Mouse (Mus musculus) hindbrain, postnatal 0 days (tissue): ENCODE measurements at regions not wholly inside any gene's neighbourhood (a gene's known extent, or its start where the extent isn't known, plus 50 kb on each side); places are given as distances from the start of the nearest gene placed in this dataset.

Experiments used
- ATAC-seq: fragments of 200-750 bp; cut with Nextera tagmentation; 2 replicates; pipeline ENCODE4 v1.8.0; 2017; ENCODE audit warnings: mild to moderate bottlenecking, moderate TSS enrichment, moderate library complexity
- DNase-seq: peaks from one replicate; pipeline ENCODE4 v3.0.0-alpha.2; 2015; ENCODE audit warnings: low spot score
- H3K27ac ChIP-seq: fragments of 300-500 bp; sonication (generic); 2 replicates; pipeline ENCODE4 v1.5.1; 2014; ENCODE audit warnings: mild to moderate bottlenecking
- H3K27me3 ChIP-seq: fragments of 300-500 bp; sonication (generic); 2 replicates; pipeline ENCODE4 v1.6.1; 2014; ENCODE audit warnings: low read length, mixed read lengths; ENCODE audit not compliant: insufficient read depth
- H3K36me3 ChIP-seq: fragments of 300-500 bp; sonication (generic); 2 replicates; pipeline ENCODE4 v1.6.1; 2014; ENCODE audit warnings: low read length, mixed read lengths; ENCODE audit not compliant: insufficient read depth
- H3K4me1 ChIP-seq: fragments of 300-500 bp; sonication (generic); 2 replicates; pipeline ENCODE4 v1.6.1; 2014; ENCODE audit warnings: antibody characterized with exemption, low read length, mixed read lengths; ENCODE audit not compliant: insufficient read depth
- H3K4me2 ChIP-seq: fragments of 300-500 bp; sonication (generic); 2 replicates; pipeline ENCODE4 v1.6.1; 2014; ENCODE audit warnings: low read depth, mild to moderate bottlenecking, low read length, moderate library complexity, mixed read lengths
- H3K4me3 ChIP-seq: fragments of 300-500 bp; sonication (generic); 2 replicates; pipeline ENCODE4 v1.5.1; 2014; ENCODE audit warnings: low read length
- H3K9ac ChIP-seq: fragments of 300-500 bp; sonication (generic); replicated peaks from 2 replicates; pipeline ENCODE4 v1.6.1; 2014; ENCODE audit warnings: mild to moderate bottlenecking, low read length, moderate library complexity, mixed read lengths
- H3K9me3 ChIP-seq: fragments of 300-500 bp; sonication (generic); 2 replicates; pipeline ENCODE4 v1.6.1; 2016; ENCODE audit warnings: low read length, mixed read lengths
- CTCF ChIP-seq: IDR thresholded peaks from 2 replicates; pipeline ENCODE4 v1.5.1; 2016; ENCODE audit warnings: antibody characterized with exemption, control low read depth, low read depth
- WGBS: fragments of 180-500 bp; shearing (Covaris S2); extraction: QIAGEN DNeasy Blood & Tissue Kit; methylation state at CpG from one replicate; pipeline ENCODE4 v1.1.7; 2014; 5-methylcytosine and 5-hydroxymethylcytosine counted together

GRCm38 (mm10) chr12:50118346-50118745 is 530.6 kb downstream of the Prkd1 start:
- no peak for TF ChIP-seq CTCF
- H3K4me3 ChIP-seq: no peak overlapping the region
- no peaks in the 10 kb centered on the region for H3K4me1 ChIP-seq
- no peak overlapping the region for H3K27ac ChIP-seq
- 0 out of 2 replicates have a peak, but pooled peaks cover 3% of the 10 kb centered on the region for H3K27me3 ChIP-seq
- no peaks in the 10 kb centered on the region for H3K36me3 ChIP-seq
- H3K4me2 ChIP-seq: no peak overlapping the region
- no peaks in the 10 kb centered on the region for H3K9me3 ChIP-seq
- ATAC-seq (no peak), DNase-seq (no peak)
- no peak overlapping the region for H3K9ac ChIP-seq

GRCm38 (mm10) chr12:50122145-50122544 is 526.8 kb downstream of the Prkd1 start:
- Histone ChIP-seq H3K4me1 (no peaks in the 10 kb centered on the region), H3K27ac (no peak overlapping the region), H3K9ac (no peak overlapping the region), H3K4me2 (no peak overlapping the region), H3K27me3 (0 out of 2 replicates have a peak, but pooled peaks cover 3% of the 10 kb centered on the region), H3K4me3 (no peak overlapping the region), H3K36me3 (no peaks in the 10 kb centered on the region), H3K9me3 (no peaks in the 10 kb centered on the region)
- 27% methylated on average over 5 of the region's 5 CpGs for WGBS
- TF ChIP-seq CTCF: no peak
- DNase-seq: no peak
- no peak for ATAC-seq

GRCm38 (mm10) chr12:50122971-50123370 is 525.9 kb downstream of the Prkd1 start:
- H3K4me1 ChIP-seq: no peaks in the 10 kb centered on the region
- no peak for TF ChIP-seq CTCF
- DNase-seq (no peak), ATAC-seq (no peak)
- H3K36me3 ChIP-seq: no peaks in the 10 kb centered on the region
- H3K4me3 ChIP-seq: no peak overlapping the region
- H3K27ac ChIP-seq: no peak overlapping the region
- no peak overlapping the region for H3K9ac ChIP-seq
- 0 out of 2 replicates have a peak, but pooled peaks cover 3% of the 10 kb centered on the region for H3K27me3 ChIP-seq
- no peak overlapping the region for H3K4me2 ChIP-seq
- no peaks in the 10 kb centered on the region for H3K9me3 ChIP-seq
- 80% methylated on average over 1 of the region's 1 CpGs for WGBS

- no peak for TF ChIP-seq CTCF
- Histone ChIP-seq H3K9me3 (no peaks in the 10 kb centered on the region), H3K4me3 (no peak overlapping the region), H3K4me2 (no peak overlapping the region), H3K9ac (no peak overlapping the region), H3K27ac (no peak overlapping the region), H3K36me3 (no peaks in the 10 kb centered on the region), H3K27me3 (no peaks in the 10 kb centered on the region), H3K4me1 (no peaks in the 10 kb centered on the region)
- ATAC-seq (no peak), DNase-seq (peak; percentile 3)
- 69% methylated on average over 9 of the region's 9 CpGs for WGBS
Observed at GRCm38 (mm10) chr12:50158143-50158542, 490.8 kb downstream of the Prkd1 start.

DNA sequence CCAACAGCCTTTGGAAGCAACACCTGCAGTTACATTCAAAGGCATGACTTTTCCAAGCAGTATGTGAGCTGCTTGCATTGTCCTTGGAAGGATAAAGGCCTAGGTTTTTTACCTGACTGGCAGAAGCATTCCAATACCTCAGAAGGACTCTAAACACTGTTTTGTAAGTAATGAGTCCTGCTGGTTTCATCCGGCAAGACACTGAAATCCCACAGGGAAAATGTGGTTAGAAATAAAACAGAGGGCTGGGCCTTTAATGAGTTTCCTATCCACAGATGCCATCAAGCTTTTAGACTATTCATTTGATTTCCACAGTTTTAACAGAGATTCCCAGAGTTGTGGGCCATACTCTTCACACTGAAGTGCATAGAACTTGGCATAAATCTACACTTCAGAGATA is 461.6 kb downstream of the Prkd1 start:
- ATAC-seq (no peak), DNase-seq (no peak)
- 24% methylated on average over 1 of the region's 1 CpGs for WGBS

GRCm38 (mm10) chr12:50190892-50191539 is 457.9 kb downstream of the Prkd1 start:
- Histone ChIP-seq H3K4me1 (no peaks in the 10 kb centered on the region), H3K4me3 (no peak overlapping the region), H3K36me3 (no peaks in the 10 kb centered on the region), H3K9me3 (no peaks in the 10 kb centered on the region), H3K27me3 (no peaks in the 10 kb centered on the region), H3K4me2 (no peak overlapping the region), H3K9ac (no peak overlapping the region), H3K27ac (no peak overlapping the region)
- no peak for DNase-seq
- no peak; the same call in 1 of the 2 replicates for ATAC-seq
- TF ChIP-seq CTCF: no peak

More for the DNA sequence above, 461.6 kb downstream of the Prkd1 start:
- TF ChIP-seq CTCF: no peak
- no peaks in the 10 kb centered on the region for H3K9me3 ChIP-seq
- no peak overlapping the region for H3K27ac ChIP-seq
- H3K4me3 ChIP-seq: no peak overlapping the region
- H3K9ac ChIP-seq: no peak overlapping the region
- H3K4me1 ChIP-seq: no peaks in the 10 kb centered on the region
- H3K36me3 ChIP-seq: no peaks in the 10 kb centered on the region
- no peaks in the 10 kb centered on the region for H3K27me3 ChIP-seq
- no peak overlapping the region for H3K4me2 ChIP-seq

DNA sequence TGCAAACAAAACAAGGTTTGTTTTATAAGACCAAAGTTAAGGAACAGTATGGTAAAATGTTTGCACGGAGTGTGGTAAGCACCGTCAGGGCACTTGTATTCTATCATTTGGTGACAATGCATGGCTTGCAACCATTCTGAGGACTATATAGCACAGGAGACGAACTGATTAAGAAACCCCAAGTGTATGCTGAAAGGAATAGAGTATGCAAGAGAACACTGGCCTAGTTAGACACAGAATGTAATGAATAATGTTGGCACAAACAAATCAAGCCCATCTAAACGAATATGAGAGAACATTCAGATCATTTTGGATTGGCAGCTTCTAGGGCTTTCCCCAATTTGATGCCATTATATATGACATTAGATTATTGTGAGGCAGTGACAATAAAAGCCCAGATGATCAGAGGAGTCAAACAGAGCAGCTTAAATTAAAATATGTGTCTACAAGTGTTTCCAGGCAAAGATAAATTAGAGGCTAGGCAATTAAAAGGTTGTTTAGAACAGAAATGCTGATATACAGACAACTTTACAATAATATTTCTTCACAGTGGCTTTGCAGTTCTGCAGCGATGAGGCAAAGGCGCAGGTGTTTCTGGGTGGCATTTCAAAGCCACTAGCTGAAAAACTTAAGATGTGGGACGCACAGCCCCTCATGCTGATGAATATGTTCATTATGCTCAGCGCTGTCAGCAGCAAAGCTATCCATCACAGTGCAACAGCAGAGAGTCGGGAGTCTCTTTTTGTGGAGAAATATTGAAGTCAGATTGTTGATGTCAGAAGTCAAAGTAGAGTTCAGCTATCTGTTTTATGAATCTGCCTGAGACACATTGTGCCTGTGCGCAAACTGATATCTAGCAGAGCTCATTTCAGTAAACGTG is 456.9 kb downstream of the Prkd1 start:
- Histone ChIP-seq H3K4me1 (no peaks in the 10 kb centered on the region), H3K27ac (no peak overlapping the region), H3K4me3 (no peak overlapping the region), H3K27me3 (no peaks in the 10 kb centered on the region), H3K36me3 (no peaks in the 10 kb centered on the region), H3K9ac (no peak overlapping the region), H3K9me3 (no peaks in the 10 kb centered on the region), H3K4me2 (no peak overlapping the region)
- WGBS: 49% methylated on average over 11 of the region's 11 CpGs
- ATAC-seq: no peak
- no peak for TF ChIP-seq CTCF
- DNase-seq: no peak
